Mouse (Mus musculus) urinary bladder, postnatal 0 days (tissue): ENCODE measurements around the gene Spin1. TPM values are rescaled to one million over a fixed set of nuclear protein-coding genes. Genes with fewer than 3 reads are reported as not detected.

Experiments used
- polyA plus RNA-seq: library from polyadenylated mRNA; unstranded; fragments of >200 nt; fragmentation: Nextera tagmentation; extraction: Ambion mirVana; gene quantifications from 2 replicates; pipeline ENCODE4 v1.2.1, GENCODE M21; 2015

Gene Spin1
- polyA plus RNA-seq: 34.8 and 38.0 TPM in 2 replicates

DNA sequence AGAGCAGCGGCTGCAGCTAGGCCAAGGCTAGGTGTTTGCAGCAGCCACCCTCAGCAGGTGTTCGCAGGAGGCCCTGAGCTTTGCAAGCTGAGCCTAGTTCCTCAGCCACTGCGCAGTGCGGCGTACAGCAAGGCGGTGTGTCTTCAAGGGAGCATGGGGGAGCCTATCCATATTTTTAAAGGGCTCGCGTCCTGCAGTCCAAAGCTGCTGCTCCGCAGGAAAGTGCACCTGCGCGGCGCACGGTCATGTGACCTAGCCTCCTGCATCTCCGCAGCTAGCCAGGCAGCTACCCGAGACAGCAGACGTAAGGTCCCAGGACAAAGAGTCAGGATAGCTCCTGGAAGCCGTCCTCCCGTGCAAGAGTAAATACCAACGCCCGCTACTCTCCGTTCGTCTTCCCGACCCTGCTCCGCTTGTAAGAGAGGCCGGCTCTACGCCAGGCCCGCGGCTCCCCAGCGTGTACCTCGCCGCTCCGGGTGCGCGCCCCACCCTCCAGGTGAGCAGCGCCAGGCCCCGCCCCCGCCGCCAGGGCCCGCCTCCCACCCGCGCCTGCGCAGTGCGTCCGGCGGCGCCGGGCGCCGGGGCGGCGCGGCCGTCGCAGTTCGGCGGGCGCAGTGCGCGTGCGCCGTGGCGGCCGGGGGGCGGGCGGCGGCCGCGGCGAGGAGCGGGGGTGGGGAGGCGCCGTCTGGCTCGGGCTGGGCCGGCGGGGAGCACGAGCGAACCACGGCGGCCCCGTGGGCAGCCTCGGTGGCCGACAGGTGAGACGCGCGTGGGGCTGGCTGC, at the start of gene Spin1:
Gene Spin1, plus strand, starts transcription at position 648 of the 783 bp plus-strand sequence.

DNA sequence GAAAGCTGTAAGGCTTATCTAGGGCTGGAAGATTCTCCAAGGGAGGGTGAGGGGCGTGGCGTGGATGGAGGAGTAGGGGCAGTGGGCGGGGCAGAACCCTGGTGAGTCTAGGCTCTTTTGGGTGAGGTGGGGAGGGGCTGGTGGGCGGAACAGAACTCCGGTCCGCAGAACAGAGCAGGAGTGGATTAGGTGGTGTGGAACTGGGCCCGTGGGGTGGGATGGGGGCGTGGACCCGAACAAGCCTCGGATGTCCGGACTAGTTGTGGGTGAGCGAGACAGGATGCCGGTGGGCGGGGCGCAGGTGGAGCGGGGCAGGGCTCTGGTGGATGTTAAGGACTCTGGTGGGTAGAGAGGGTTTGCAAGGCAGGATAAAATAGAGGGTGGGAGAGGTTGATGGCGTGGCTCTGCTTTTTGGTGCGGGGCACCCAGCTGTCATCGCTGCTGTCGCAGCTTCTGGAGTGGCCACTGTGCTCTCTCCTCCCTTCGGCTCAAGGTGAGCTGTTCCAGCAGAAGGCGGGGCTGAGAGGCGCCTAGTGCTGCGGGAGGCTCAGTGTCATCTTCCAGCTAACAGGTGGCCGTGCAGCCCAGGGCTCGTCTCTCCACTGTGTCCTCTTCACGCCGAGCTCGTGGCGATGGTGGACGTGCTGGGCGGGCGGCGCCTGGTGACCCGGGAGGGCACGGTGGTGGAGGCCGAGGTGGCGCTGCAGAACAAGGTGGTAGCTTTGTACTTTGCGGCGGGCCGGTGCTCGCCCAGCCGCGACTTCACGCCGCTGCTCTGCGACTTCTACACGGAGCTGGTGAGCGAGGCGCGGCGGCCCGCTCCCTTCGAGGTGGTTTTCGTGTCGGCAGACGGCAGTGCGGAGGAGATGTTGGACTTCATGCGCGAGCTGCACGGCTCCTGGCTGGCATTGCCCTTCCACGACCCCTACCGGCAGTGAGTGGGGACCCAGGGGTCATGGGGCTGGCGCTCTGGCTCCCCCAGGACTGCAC, 70.3 kb downstream of the Spin1 start, which contains the start of gene Nxnl2:
Gene Nxnl2, plus strand, starts transcription at position 332 of the 990 bp plus-strand sequence.

Other genes with a start within 250 kb of the Spin1 start
- gene Nxnl2, start 70.1 kb downstream of the Spin1 start, polyA plus RNA-seq: 4.5 and 5.4 TPM in 2 replicates